Mouse (Mus musculus): ENCODE results near the gene Paf1. TPM values are rescaled to one million over a fixed set of nuclear protein-coding genes. Genes with fewer than 3 reads are reported as not detected.
A peak's percentile ranks its signal among the peaks of the same experiment; 100 is the strongest.

Gene Paf1
- polyA plus RNA-seq, 1 experiment, result 5.1 TPM

DNA sequence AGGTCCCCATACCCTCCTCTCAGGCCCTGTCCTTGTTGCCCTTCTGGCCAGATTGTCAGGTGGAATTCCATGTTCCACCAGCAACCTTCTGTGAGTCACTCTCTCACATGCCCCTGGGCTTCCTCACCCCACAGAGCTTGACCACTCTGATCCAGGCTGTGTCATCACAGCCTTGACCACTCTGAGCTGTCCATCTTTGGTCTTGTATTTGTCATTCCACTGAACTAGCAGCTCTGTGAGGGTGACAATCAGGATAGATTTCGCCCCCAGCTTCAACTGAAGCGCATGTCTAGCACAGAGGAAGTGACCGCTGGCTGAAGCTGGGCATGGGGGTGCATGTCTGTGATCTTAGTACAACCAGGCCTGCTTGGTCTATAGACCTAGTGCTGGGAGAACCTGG, 2.4 kb upstream of the Paf1 start:
- peaks cover 39% of the 10 kb centered on the region for H3K4me1 ChIP-seq (ENCODE audit: control insufficient read depth)
- H3K36me3 ChIP-seq (ENCODE audit: control insufficient read depth), result peaks cover 60% of the 10 kb centered on the region
- H3K4me3 ChIP-seq (replicated peaks), result no peak overlapping the region
- no peak for TF ChIP-seq GATA1 (IDR thresholded peaks at IDR 0.05; ENCODE audit: low read length)
- TF ChIP-seq TAL1 (IDR thresholded peaks at IDR 0.05; ENCODE audit: low read length), result no peak
- H3K27me3 ChIP-seq (ENCODE audit: control insufficient read depth), result no peaks in the 10 kb centered on the region
- no peaks in the 10 kb centered on the region for H3K9me3 ChIP-seq (ENCODE audit: control insufficient read depth, low read length)

DNA sequence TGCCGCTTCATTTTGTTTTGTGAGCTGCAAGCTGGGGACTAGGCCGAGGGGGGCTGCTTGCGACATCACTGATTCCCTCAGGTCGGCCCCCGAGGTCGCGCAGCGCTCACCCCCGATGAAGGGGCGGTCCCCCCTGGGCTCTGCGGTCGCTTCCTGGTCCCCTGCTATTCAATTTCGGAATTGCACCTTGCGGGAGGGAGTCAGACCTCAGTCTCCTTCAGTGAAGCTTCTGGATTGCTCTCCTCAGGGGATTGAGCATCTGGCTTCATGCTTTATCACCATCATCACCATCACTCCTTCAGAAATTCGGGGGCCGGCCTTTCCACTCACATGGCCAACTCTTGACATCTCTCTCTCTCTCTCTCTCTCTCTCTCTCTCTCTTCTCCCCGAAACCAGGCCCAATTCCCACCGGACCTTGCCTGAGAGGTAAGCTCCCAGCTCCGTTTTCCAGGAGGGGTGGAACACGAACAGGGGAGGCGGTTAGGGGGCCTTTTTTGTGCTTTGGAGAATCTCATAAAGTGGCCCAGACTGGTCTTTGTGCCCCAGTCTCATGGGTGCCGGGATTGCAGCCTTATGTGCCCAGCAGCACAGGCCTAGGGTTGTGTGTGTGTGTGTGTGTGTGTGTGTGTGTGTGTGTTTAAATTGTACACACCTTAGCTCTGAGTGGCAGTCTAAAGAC, 661 bp downstream of the Paf1 start:
- H3K4me1 ChIP-seq (ENCODE audit: control insufficient read depth), result peaks cover 26% of the 10 kb centered on the region
- no peaks in the 10 kb centered on the region for H3K27me3 ChIP-seq (ENCODE audit: control insufficient read depth)
- peak overlapping the region; percentile 84 for H3K4me3 ChIP-seq (replicated peaks)
- H3K36me3 ChIP-seq (ENCODE audit: control insufficient read depth), result peaks cover 60% of the 10 kb centered on the region
- no peaks in the 10 kb centered on the region for H3K9me3 ChIP-seq (ENCODE audit: control insufficient read depth, low read length)
- TF ChIP-seq GATA1 (IDR thresholded peaks at IDR 0.05; ENCODE audit: low read length) (no peak), TAL1 (IDR thresholded peaks at IDR 0.05; ENCODE audit: low read length) (no peak)

DNA sequence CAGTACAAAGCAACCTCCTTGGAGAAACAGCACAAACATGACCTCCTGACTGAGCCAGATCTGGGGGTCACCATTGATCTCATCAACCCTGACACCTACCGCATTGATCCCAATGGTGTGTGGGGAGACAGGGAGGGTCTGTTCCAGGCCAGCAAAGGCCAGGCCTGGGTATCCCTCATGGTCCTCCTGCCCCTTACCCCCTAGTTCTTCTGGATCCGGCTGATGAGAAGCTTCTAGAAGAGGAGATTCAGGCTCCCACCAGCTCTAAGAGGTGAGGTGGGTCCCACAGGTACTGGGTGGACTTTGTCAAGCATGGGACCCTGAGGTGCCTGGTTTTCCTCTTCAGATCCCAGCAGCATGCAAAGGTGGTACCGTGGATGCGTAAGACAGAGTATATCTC, 2.7 kb downstream of the Paf1 start:
- H3K9me3 ChIP-seq (ENCODE audit: control insufficient read depth, low read length), result no peaks in the 10 kb centered on the region
- TF ChIP-seq GATA1 (IDR thresholded peaks at IDR 0.05; ENCODE audit: low read length), result no peak
- TF ChIP-seq TAL1 (IDR thresholded peaks at IDR 0.05; ENCODE audit: low read length), result no peak
- peaks cover 60% of the 10 kb centered on the region for H3K36me3 ChIP-seq (ENCODE audit: control insufficient read depth)
- peaks cover 25% of the 10 kb centered on the region for H3K4me1 ChIP-seq (ENCODE audit: control insufficient read depth)
- no peak overlapping the region for H3K4me3 ChIP-seq (replicated peaks)
- H3K27me3 ChIP-seq (ENCODE audit: control insufficient read depth), result no peaks in the 10 kb centered on the region

DNA sequence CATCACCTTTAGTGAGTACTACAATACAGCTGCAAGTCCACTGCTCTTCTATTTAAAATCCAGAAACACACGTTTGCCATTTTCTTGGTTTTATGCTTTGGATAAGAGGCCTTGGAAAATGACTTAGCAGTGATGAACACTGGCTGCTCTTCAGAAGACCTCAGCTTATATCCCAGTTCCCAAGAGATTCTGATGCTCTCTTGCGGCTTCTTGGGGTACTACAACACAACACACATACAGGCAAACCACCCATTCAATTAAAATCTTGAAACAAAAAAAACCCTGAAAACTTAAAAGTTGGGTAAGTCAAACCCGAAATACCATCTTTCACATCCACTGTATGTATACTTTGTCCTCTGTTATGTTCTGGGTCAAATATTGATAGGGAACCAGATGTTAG, 5.2 kb downstream of the Paf1 start:
- Histone ChIP-seq H3K36me3 (ENCODE audit: control insufficient read depth) (peaks cover 82% of the 10 kb centered on the region), H3K9me3 (ENCODE audit: control insufficient read depth, low read length) (no peaks in the 10 kb centered on the region)
- TF ChIP-seq GATA1 (IDR thresholded peaks at IDR 0.05; ENCODE audit: low read length) (no peak), TAL1 (IDR thresholded peaks at IDR 0.05; ENCODE audit: low read length) (no peak)

DNA sequence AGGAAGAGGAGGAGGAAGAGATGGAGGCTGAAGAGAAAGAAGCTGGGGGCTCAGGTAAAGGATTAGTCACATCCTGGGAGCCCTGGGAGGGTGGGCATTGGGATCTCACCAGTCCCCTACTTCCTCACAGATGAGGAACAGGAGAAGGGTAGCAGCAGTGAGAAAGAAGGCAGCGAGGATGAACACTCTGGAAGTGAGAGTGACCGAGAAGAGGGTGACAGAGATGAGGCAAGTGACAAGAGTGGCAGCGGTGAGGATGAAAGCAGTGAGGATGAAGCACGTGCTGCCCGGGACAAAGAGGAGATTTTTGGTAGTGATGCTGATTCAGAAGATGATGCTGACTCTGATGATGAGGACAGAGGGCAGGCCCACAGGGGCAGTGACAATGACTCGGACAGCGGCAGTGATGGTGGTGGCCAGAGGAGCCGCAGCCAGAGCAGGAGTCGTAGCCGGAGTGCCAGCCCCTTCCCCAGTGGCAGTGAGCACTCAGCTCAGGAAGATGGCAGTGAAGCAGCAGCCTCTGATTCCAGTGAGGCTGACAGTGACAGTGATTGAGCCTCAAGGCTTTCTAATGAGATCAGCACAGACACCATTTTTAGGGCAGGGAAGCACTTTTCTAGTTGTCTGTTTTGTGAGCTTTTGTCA, 6.1 kb downstream of the Paf1 start:
- Histone ChIP-seq H3K27me3 (ENCODE audit: control insufficient read depth) (no peaks in the 10 kb centered on the region), H3K4me3 (replicated peaks) (no peak overlapping the region), H3K9me3 (ENCODE audit: control insufficient read depth, low read length) (no peaks in the 10 kb centered on the region), H3K36me3 (ENCODE audit: control insufficient read depth) (peaks cover 90% of the 10 kb centered on the region), H3K4me1 (ENCODE audit: control insufficient read depth) (peaks cover 2% of the 10 kb centered on the region)
- no peak for TF ChIP-seq GATA1 (IDR thresholded peaks at IDR 0.05; ENCODE audit: low read length)
- no peak for TF ChIP-seq TAL1 (IDR thresholded peaks at IDR 0.05; ENCODE audit: low read length)

More for the DNA sequence above, 5.2 kb downstream of the Paf1 start:
- no peak overlapping the region for H3K4me3 ChIP-seq (replicated peaks)
- peaks cover 11% of the 10 kb centered on the region for H3K4me1 ChIP-seq (ENCODE audit: control insufficient read depth)
- H3K27me3 ChIP-seq (ENCODE audit: control insufficient read depth), result no peaks in the 10 kb centered on the region

DNA sequence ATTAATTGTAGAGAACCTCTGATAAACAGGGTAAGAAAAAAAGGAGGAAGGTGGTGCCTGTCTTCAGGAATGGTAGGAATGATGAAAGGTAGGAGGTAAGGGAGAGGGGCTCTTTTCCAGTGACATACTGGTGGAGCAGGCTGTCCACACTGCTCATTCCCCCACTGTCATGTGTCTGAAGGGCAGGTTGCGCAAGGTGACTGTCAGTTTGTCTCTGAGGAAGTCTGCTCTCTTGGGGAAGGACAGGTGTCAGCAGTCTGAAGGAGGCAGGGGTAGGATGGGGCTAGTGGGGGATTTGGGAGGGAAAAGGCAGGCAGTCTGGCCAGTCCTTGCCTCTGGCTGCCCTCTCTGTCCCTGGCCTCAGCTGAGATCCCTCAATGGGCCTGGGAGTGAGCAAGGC, 8.3 kb downstream of the Paf1 start:
- H3K36me3 ChIP-seq (ENCODE audit: control insufficient read depth), result peaks cover 96% of the 10 kb centered on the region

DNA sequence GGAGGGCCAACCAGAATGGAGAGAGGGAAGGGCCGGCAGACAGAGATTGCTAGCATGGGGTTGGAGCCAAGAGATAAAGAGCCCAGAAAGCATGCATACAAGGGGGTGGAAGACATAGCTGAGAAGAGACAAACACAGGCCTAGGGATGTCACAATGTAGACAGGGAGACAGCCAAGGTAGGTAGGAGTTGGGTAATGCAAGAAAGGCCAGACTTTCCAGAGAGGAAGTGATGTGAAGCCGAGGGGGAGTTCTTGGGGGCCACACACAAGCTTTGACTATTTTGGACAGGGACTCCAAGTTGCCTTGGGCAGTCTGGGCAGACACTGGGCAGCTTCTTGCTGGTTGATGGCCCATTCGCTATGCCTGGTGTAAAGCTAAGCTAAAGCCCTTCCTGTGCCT, 9.2 kb downstream of the Paf1 start:
- H3K27me3 ChIP-seq (ENCODE audit: control insufficient read depth), result no peaks in the 10 kb centered on the region
- TF ChIP-seq GATA1 (IDR thresholded peaks at IDR 0.05; ENCODE audit: low read length), result no peak
- no peak for TF ChIP-seq TAL1 (IDR thresholded peaks at IDR 0.05; ENCODE audit: low read length)
- H3K4me3 ChIP-seq (replicated peaks), result no peak overlapping the region
- no peaks in the 10 kb centered on the region for H3K4me1 ChIP-seq (ENCODE audit: control insufficient read depth)
- no peaks in the 10 kb centered on the region for H3K9me3 ChIP-seq (ENCODE audit: control insufficient read depth, low read length)
- H3K36me3 ChIP-seq (ENCODE audit: control insufficient read depth), result peaks cover 96% of the 10 kb centered on the region

More for the DNA sequence above, 8.3 kb downstream of the Paf1 start:
- no peak overlapping the region for H3K4me3 ChIP-seq (replicated peaks)
- H3K9me3 ChIP-seq (ENCODE audit: control insufficient read depth, low read length), result no peaks in the 10 kb centered on the region
- H3K27me3 ChIP-seq (ENCODE audit: control insufficient read depth), result no peaks in the 10 kb centered on the region
- TF ChIP-seq GATA1 (IDR thresholded peaks at IDR 0.05; ENCODE audit: low read length), result no peak
- TF ChIP-seq TAL1 (IDR thresholded peaks at IDR 0.05; ENCODE audit: low read length), result no peak
- H3K4me1 ChIP-seq (ENCODE audit: control insufficient read depth), result no peaks in the 10 kb centered on the region

DNA sequence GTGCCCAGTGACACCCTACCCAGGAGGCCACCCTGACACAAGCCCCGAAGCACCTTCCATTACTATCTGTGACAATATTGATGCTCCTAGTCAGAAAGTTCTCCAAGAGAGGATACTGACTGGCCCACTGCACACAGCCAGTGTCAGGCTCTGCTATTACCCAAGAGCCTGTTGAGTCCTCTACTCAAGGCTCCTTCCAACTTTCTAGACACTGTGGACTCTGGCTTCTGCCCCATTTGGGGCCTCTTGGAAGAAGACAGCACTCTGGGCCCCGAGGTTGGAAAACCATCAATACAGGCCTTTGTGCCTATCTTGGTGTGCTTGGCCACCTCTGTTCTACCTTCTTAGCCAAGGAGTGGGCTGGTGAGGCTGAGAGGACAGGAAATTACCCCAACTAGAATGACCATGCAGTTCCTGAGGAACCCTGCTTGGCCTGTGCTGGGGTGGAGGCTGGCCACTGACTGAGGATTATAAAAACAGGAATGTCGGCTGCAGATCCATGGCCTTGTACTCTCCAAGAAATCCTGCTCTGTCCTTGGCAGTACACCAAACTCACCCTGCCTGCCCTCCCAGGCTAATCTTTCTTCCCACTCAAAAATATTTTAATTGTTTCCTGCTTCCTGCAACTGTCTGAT, 18.2 kb downstream of the Paf1 start:
- H3K36me3 ChIP-seq (ENCODE audit: control insufficient read depth), result peaks cover 97% of the 10 kb centered on the region
- TF ChIP-seq TAL1 (IDR thresholded peaks at IDR 0.05; ENCODE audit: low read length) (no peak), GATA1 (IDR thresholded peaks at IDR 0.05; ENCODE audit: low read length) (no peak)
- no peaks in the 10 kb centered on the region for H3K27me3 ChIP-seq (ENCODE audit: control insufficient read depth)
- peaks cover 1% of the 10 kb centered on the region; the same call in 1 of the 2 replicates for H3K4me1 ChIP-seq (ENCODE audit: control insufficient read depth)
- no peak overlapping the region for H3K4me3 ChIP-seq (replicated peaks)
- no peaks in the 10 kb centered on the region for H3K9me3 ChIP-seq (ENCODE audit: control insufficient read depth, low read length)

DNA sequence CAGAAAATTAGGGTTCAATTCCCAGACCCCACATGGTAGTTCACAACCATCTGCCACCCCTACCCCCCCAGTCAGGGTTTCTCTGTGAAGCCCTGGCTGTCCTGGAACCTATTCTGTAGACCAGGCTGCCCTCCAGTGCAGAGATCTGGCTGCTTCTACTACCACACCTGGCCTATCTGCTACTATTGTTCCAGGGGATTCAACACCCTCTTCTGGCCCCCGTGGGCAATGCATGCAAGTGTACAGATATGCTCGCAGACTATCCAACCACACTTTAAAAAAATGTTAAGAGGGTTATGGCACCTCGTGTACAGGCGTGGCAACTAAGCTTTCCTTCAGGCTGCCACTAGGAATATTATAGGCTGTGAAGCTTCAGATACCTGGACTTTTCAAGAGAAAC, 20.1 kb downstream of the Paf1 start:
- Histone ChIP-seq H3K36me3 (ENCODE audit: control insufficient read depth) (peaks cover 97% of the 10 kb centered on the region), H3K27me3 (ENCODE audit: control insufficient read depth) (no peaks in the 10 kb centered on the region), H3K4me1 (ENCODE audit: control insufficient read depth) (peaks cover 2% of the 10 kb centered on the region; the same call in 1 of the 2 replicates), H3K4me3 (replicated peaks) (no peak overlapping the region), H3K9me3 (ENCODE audit: control insufficient read depth, low read length) (0 out of 2 replicates have a peak, but pooled peaks cover 2% of the 10 kb centered on the region)
- no peak for TF ChIP-seq GATA1 (IDR thresholded peaks at IDR 0.05; ENCODE audit: low read length)
- no peak for TF ChIP-seq TAL1 (IDR thresholded peaks at IDR 0.05; ENCODE audit: low read length)

Data from erythroblast, embryonic 14.5 days (primary cell).